Mouse (Mus musculus): ENCODE results near the gene Luzp1. TPM values are rescaled to one million over a fixed set of nuclear protein-coding genes. Genes with fewer than 3 reads are reported as not detected.

The Luzp1 gene
- total RNA-seq, 2 experiments from 2014 or later: 58.3 to 69.0 TPM

GRCm38 (mm10) chr4:136524309-136524708 is 54.7 kb downstream of the Luzp1 start:
- DNase-seq: no peak
- intact Hi-C loops (cut with DNase I): no loop called here

GRCm38 (mm10) chr4:136526412-136526811 is 56.9 kb downstream of the Luzp1 start:
- intact Hi-C loops (cut with DNase I): loop anchor here (1.0 to 2.0 kb wide), 4 partner anchors 72 to 158 kb away; partner anchors contain the start of gene Kdm1a
- DNase-seq: peak; percentile 62 to 69

- DNase-seq: no peak
- intact Hi-C loops (cut with DNase I): no loop called here
Observed at GRCm38 (mm10) chr4:136545151-136545550, 75.6 kb downstream of the Luzp1 start.

- no peak for DNase-seq
- intact Hi-C loops (cut with DNase I): no loop called here
Observed at GRCm38 (mm10) chr4:136546279-136547045, 76.9 kb downstream of the Luzp1 start.

- DNase-seq: no peak
- intact Hi-C loops (cut with DNase I): no loop called here
Observed at GRCm38 (mm10) chr4:136547721-136548120, 78.2 kb downstream of the Luzp1 start.

GRCm38 (mm10) chr4:136548381-136548801 is 78.8 kb downstream of the Luzp1 start:
- peak; percentile 31 to 35 for DNase-seq
- intact Hi-C loops (cut with DNase I): no loop called here

- intact Hi-C loops (cut with DNase I): no loop called here
- DNase-seq: no peak
Observed at GRCm38 (mm10) chr4:136553108-136553507, 83.5 kb downstream of the Luzp1 start.

GRCm38 (mm10) chr4:136557638-136558037 is 88.1 kb downstream of the Luzp1 start:
- no peak for DNase-seq
- intact Hi-C loops (cut with DNase I): no loop called here

GRCm38 (mm10) chr4:136559690-136560089 is 90.1 kb downstream of the Luzp1 start:
- DNase-seq: no peak
- intact Hi-C loops (cut with DNase I): no loop called here

GRCm38 (mm10) chr4:136560270-136560991 is 90.9 kb downstream of the Luzp1 start:
- intact Hi-C loops (cut with DNase I): no loop called here

GRCm38 (mm10) chr4:136562755-136563154 is 93.2 kb downstream of the Luzp1 start:
- intact Hi-C loops (cut with DNase I): no loop called here
- DNase-seq: no peak

More at GRCm38 (mm10) chr4:136560270-136560991, 90.9 kb downstream of the Luzp1 start:
- DNase-seq: no peak

- DNase-seq: no peak
- intact Hi-C loops (cut with DNase I): no loop called here
Observed at GRCm38 (mm10) chr4:136568629-136569028, 99.1 kb downstream of the Luzp1 start.

- DNase-seq: no peak
- intact Hi-C loops (cut with DNase I): no loop called here
Observed at GRCm38 (mm10) chr4:136569998-136570397, 100.4 kb downstream of the Luzp1 start.

- no peak for DNase-seq
- intact Hi-C loops (cut with DNase I): no loop called here
Observed at GRCm38 (mm10) chr4:136581885-136582284, 112.3 kb downstream of the Luzp1 start.

- intact Hi-C loops (cut with DNase I): no loop called here
- no peak for DNase-seq
Observed at GRCm38 (mm10) chr4:136587221-136587827, 117.8 kb downstream of the Luzp1 start.

GRCm38 (mm10) chr4:136588003-136588402 is 118.4 kb downstream of the Luzp1 start:
- DNase-seq: no peak

GRCm38 (mm10) chr4:136592111-136592510 is 122.5 kb downstream of the Luzp1 start:
- no peak for DNase-seq
- intact Hi-C loops (cut with DNase I): no loop called here

More at GRCm38 (mm10) chr4:136588003-136588402, 118.4 kb downstream of the Luzp1 start:
- intact Hi-C loops (cut with DNase I): no loop called here

GRCm38 (mm10) chr4:136594006-136594405 is 124.4 kb downstream of the Luzp1 start:
- no peak for DNase-seq
- intact Hi-C loops (cut with DNase I): no loop called here

GRCm38 (mm10) chr4:136595221-136595620 is 125.7 kb downstream of the Luzp1 start:
- intact Hi-C loops (cut with DNase I): no loop called here

GRCm38 (mm10) chr4:136598268-136598876 is 128.8 kb downstream of the Luzp1 start:
- DNase-seq: no peak
- intact Hi-C loops (cut with DNase I): no loop called here

More at GRCm38 (mm10) chr4:136595221-136595620, 125.7 kb downstream of the Luzp1 start:
- DNase-seq: no peak

- intact Hi-C loops (cut with DNase I): loop anchor here (5.0 to 10.0 kb wide), 2 partner anchors 148 to 545 kb away; partner anchors contain the start of gene Rpl11
- DNase-seq: no peak
Observed at GRCm38 (mm10) chr4:136599869-136600268, 130.3 kb downstream of the Luzp1 start.

Measured in heart, postnatal 10 days (tissue).